Comparison of ENCODE assay signal across 11 mouse cellular contexts in the genomic region with DNA sequence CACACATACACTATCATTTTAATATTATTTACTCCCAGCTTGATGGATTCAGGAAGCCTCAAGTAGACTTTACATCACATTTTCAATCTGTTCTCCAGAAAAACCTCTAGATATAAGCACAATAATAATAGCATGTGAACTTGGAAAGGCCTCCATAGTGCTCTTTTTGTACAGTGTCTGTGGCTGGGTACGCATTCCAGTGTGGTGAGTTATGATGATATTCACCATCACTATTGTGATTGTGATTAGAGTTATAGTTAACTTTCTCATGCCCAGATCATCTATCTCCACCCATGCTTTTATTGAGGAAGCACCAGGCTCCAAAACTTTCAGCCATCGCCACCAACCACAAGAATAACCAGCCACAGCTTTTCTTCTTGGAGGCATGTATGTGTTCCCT.
"Had no signal": no experiment of that assay in that cellular context is flagged by ENCODE, and none has a peak within 500 bp of the region (broad histone marks: within the 10 kb centered on the region; RNA-seq: fewer than 3 reads in every experiment).

No protein-coding gene starts in this region.

- DNase-seq: kidney, adult 11 months; kidney, postnatal 14 days; layer of hippocampus, postnatal 36 days; lung, embryonic 14.5 days; right cerebral cortex, postnatal 14 days; thymus, adult 2 months; thymus, postnatal 25 days had no signal

- H3K4me1 ChIP-seq: midbrain, embryonic 12.5 days; stomach, embryonic 15.5 days had no signal

- ATAC-seq: midbrain, embryonic 16.5 days had no signal

- H3K9me3 ChIP-seq: limb, embryonic 15.5 days; midbrain, embryonic 12.5 days; stomach, embryonic 15.5 days had no signal

- H3K36me3 ChIP-seq: limb, embryonic 15.5 days; midbrain, embryonic 12.5 days; stomach, embryonic 15.5 days had no signal

- H3K4me3 ChIP-seq: limb, embryonic 15.5 days; midbrain, embryonic 12.5 days; stomach, embryonic 15.5 days had no signal

- H3K27me3 ChIP-seq: limb, embryonic 15.5 days; stomach, embryonic 15.5 days had no signal

- H3K4me2 ChIP-seq: limb, embryonic 15.5 days; lung, embryonic 14.5 days; midbrain, embryonic 12.5 days; stomach, embryonic 15.5 days had no signal

- H3K9ac ChIP-seq: limb, embryonic 15.5 days; lung, embryonic 14.5 days; midbrain, embryonic 12.5 days; stomach, embryonic 15.5 days had no signal

- H3K27ac ChIP-seq: limb, embryonic 15.5 days; midbrain, embryonic 12.5 days; stomach, embryonic 15.5 days had no signal
